Mouse (Mus musculus) cerebellum, adult 2 months (tissue): Measurements from ENCODE around the gene Pld6. TPM values are rescaled to one million over a fixed set of nuclear protein-coding genes. Genes with fewer than 3 reads are reported as not detected.
"Not testable (repeated sequence)": the region's sequence is repeated elsewhere in the genome, so short reads cannot be mapped to it uniquely, and the experiment has no call there.

Experiments used
- DNase-seq, 2 experiments: peaks; one replicate each; pipeline ENCODE4 v3.0.0; 2021
- H3K27ac ChIP-seq: fragments of 200-500 bp; 2 replicates; pipeline ENCODE4 v1.5.1; 2012; ENCODE audit warnings: low read length, control low read depth, inconsistent platforms; ENCODE audit not compliant: insufficient read depth
- H3K27me3 ChIP-seq: fragments of 200-500 bp; 2 replicates; pipeline ENCODE4 v1.6.1; 2012; ENCODE audit warnings: inconsistent platforms, mild to moderate bottlenecking, low read length, moderate library complexity; ENCODE audit not compliant: control insufficient read depth, insufficient read depth
- H3K4me1 ChIP-seq: fragments of 200-500 bp; 2 replicates; pipeline ENCODE4 v1.6.1; 2011; ENCODE audit warnings: low read length; ENCODE audit not compliant: control insufficient read depth, insufficient read depth
- H3K4me3 ChIP-seq: fragments of 200-500 bp; replicated peaks from 2 replicates; pipeline ENCODE3; 2011; ENCODE audit warnings: mild to moderate bottlenecking, low read depth, low read length, control low read depth; ENCODE audit not compliant: insufficient read depth
- CTCF ChIP-seq: fragments of 200-500 bp; IDR thresholded peaks from 2 replicates; pipeline ENCODE4 v1.5.1; 2011; ENCODE audit warnings: low read depth, mild to moderate bottlenecking, control low read depth, low read length, moderate library complexity, borderline replicate concordance; ENCODE audit not compliant: insufficient read depth
- POLR2A ChIP-seq: fragments of 200-500 bp; IDR thresholded peaks from 2 replicates; pipeline ENCODE4 v1.6.1; 2011; ENCODE audit warnings: low read length, control low read depth, borderline replicate concordance; ENCODE audit not compliant: insufficient read depth
- WGBS: fragments of 180-500 bp; shearing (Covaris S2); methylation state at CpG from one replicate; pipeline ENCODE4 v1.1.7; 2018; 5-methylcytosine and 5-hydroxymethylcytosine counted together
- polyA plus RNA-seq: library from polyadenylated mRNA; depleted of rRNA; stranded (reverse); fragments of >200 nt; gene quantifications from 2 replicates; pipeline ENCODE4 v1.2.3, GENCODE M21; 2012; rRNA removed

Gene Pld6
- polyA plus RNA-seq, 1 experiment = 2.5 TPM

GRCm38 (mm10) chr11:59737250-59737649 is 50.2 kb downstream of the Pld6 start:
- Histone ChIP-seq H3K27ac (0 out of 2 replicates have a peak overlapping the region, but pooled peaks have one; percentile 19), H3K4me3 (no peak overlapping the region), H3K4me1 (peaks cover 29% of the 10 kb centered on the region), H3K27me3 (no peaks in the 10 kb centered on the region)
- DNase-seq = peak; percentile 60 to 65
- TF ChIP-seq CTCF = no peak
- WGBS = 50% methylated on average over 12 of the region's 12 CpGs

DNA sequence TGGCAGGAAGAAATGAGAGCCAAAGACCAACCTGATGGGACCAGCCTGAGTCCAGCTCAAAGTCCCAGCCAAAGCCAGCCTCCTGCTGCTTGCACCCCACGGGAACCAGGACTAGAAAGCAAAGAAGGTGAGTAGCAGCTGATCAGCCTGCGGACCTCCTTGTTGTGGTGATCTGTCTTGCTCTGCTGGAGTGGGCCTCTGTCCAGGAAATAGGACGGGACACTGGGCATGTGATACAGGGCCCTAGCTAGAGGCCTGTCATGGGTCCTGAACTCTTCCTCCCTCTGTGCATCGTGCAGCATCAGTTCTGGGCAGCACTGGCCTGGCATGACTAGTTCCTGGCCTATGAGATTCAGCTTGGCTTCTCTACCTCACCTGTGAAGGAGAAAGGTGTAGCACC is 51.5 kb downstream of the Pld6 start:
- not testable (repeated sequence) for H3K4me3 ChIP-seq, H3K27me3 ChIP-seq
- Histone ChIP-seq H3K27ac (0 out of 2 replicates have a peak overlapping the region, but pooled peaks have one; percentile 7), H3K4me1 (peaks cover 30% of the 10 kb centered on the region)
- 5% methylated on average over 4 of the region's 4 CpGs for WGBS
- DNase-seq = peak; percentile 45 to 51

DNA sequence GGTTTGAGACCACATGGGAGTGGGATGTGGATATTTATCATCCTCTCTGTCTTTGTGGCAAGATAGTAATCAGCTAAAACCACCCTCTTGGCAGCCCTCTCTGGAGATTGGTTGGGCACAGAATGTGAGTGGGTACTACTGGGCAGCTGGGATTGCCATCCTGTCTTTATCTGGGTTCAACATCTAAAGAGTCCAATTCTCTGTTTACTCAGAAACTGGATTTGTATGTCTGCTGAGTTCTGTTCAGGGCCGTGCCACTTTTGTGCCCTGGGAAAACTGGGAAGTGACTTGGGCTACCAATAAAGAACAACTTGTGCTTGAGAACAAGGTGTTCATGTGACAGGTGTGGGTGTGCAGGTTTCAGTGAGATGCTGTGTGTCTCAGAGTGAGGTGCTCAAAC is 53.1 kb downstream of the Pld6 start:
- H3K4me1 ChIP-seq = peaks cover 38% of the 10 kb centered on the region
- TF ChIP-seq POLR2A (no peak), CTCF (no peak)
- no peak for DNase-seq
- H3K27me3 ChIP-seq = no peaks in the 10 kb centered on the region
- no peak overlapping the region for H3K27ac ChIP-seq
- 90% methylated on average over 1 of the region's 1 CpGs for whole genome bisulfite sequencing
- no peak overlapping the region for H3K4me3 ChIP-seq

Other genes starting within 250 kb of the Pld6 start
- 0.26 and 0.73 TPM in 2 replicates for gene Nlrp3, start 246.1 kb downstream of the Pld6 start, polyA plus RNA-seq
- gene Olfr222, start 211.4 kb downstream of the Pld6 start, polyA plus RNA-seq = not detected in 2 replicates
- not detected in 2 replicates for gene Olfr223, start 194.4 kb downstream of the Pld6 start, polyA plus RNA-seq
- 158 and 160 TPM in 2 replicates for gene Mprip, start 126.3 kb downstream of the Pld6 start, polyA plus RNA-seq
- 81.1 and 88.2 TPM in 2 replicates for gene Flcn, start 22.4 kb upstream of the Pld6 start, polyA plus RNA-seq
- gene Nt5m, start 51.8 kb upstream of the Pld6 start, polyA plus RNA-seq = 99.5 and 99.6 TPM in 2 replicates
- gene Cops3, start 52.2 kb upstream of the Pld6 start, polyA plus RNA-seq = 66.8 and 66.9 TPM in 2 replicates
- gene Med9, start 160.6 kb upstream of the Pld6 start, polyA plus RNA-seq = 36.7 and 37.8 TPM in 2 replicates
- 5.1 and 5.2 TPM in 2 replicates for gene Rasd1, start 177.3 kb upstream of the Pld6 start, polyA plus RNA-seq